ENCODE assay signal across 27 mouse cellular contexts in genomic region chr3:28047599-28047998, GRCm38 (mm10).
DNase-seq lines count a peak whose midpoint lies in the region; ATAC-seq lines count a peak whose summit lies in the region.
"Had no signal": no experiment of that assay in that cellular context is flagged by ENCODE, and none has a peak within 500 bp of the region (broad histone marks: within the 10 kb centered on the region; RNA-seq: fewer than 3 reads in every experiment).

No protein-coding gene starts in this region.

- H3K4me2 ChIP-seq in kidney, embryonic 15.5 days = no peak overlapping the region
- H3K4me2 ChIP-seq in kidney, embryonic 16.5 days (replicated peaks; ENCODE audit: low read depth, low read length) = no peak overlapping the region
- H3K4me2 ChIP-seq in midbrain, embryonic 16.5 days (ENCODE audit: low read length) = no peak overlapping the region
- H3K4me2 ChIP-seq: forebrain, embryonic 13.5 days; heart, embryonic 12.5 days; heart, embryonic 15.5 days; hindbrain, embryonic 13.5 days had no signal

- no peak overlapping the region for H3K4me3 ChIP-seq in kidney, embryonic 15.5 days (replicated peaks)
- no peak overlapping the region for H3K4me3 ChIP-seq in kidney, embryonic 16.5 days (ENCODE audit: low read length)
- no peak overlapping the region for H3K4me3 ChIP-seq in midbrain, embryonic 16.5 days (ENCODE audit: low read depth, low read length)
- H3K4me3 ChIP-seq: forebrain, embryonic 10.5 days; forebrain, embryonic 13.5 days; heart, embryonic 12.5 days; heart, embryonic 15.5 days; hindbrain, embryonic 10.5 days; hindbrain, embryonic 13.5 days had no signal

- H3K4me1 ChIP-seq in kidney, embryonic 15.5 days = no peaks in the 10 kb centered on the region
- no peaks in the 10 kb centered on the region; the same call in 1 of the 2 replicates for H3K4me1 ChIP-seq in kidney, embryonic 16.5 days (ENCODE audit: insufficient read depth, low read length)
- H3K4me1 ChIP-seq in midbrain, embryonic 16.5 days (ENCODE audit: control insufficient read depth, insufficient read depth, low read length) = no peaks in the 10 kb centered on the region
- H3K4me1 ChIP-seq: forebrain, embryonic 10.5 days; heart, embryonic 12.5 days; heart, embryonic 15.5 days; hindbrain, embryonic 10.5 days; hindbrain, embryonic 13.5 days had no signal

- H3K27me3 ChIP-seq in kidney, embryonic 15.5 days = no peaks in the 10 kb centered on the region
- no peaks in the 10 kb centered on the region for H3K27me3 ChIP-seq in kidney, embryonic 16.5 days (ENCODE audit: insufficient read depth, low read length)
- H3K27me3 ChIP-seq in midbrain, embryonic 16.5 days (ENCODE audit: control insufficient read depth, insufficient read depth, low read depth, low read length) = no peaks in the 10 kb centered on the region
- H3K27me3 ChIP-seq: CH12.LX; forebrain, embryonic 13.5 days; heart, embryonic 12.5 days; heart, embryonic 15.5 days; hindbrain, embryonic 13.5 days had no signal

- 67% methylated on average over 5 of the region's 5 CpGs for WGBS in kidney, embryonic 15.5 days
- WGBS in kidney, embryonic 16.5 days = 59% methylated on average over 5 of the region's 5 CpGs
- 86% methylated on average over 5 of the region's 5 CpGs for WGBS in midbrain, embryonic 16.5 days

- H3K27ac ChIP-seq in kidney, embryonic 15.5 days = no peak overlapping the region
- H3K27ac ChIP-seq in kidney, embryonic 16.5 days (ENCODE audit: low read length) = no peak overlapping the region
- H3K27ac ChIP-seq in midbrain, embryonic 16.5 days (ENCODE audit: low read length) = no peak overlapping the region
- H3K27ac ChIP-seq: forebrain, embryonic 10.5 days; forebrain, embryonic 13.5 days; heart, embryonic 15.5 days; hindbrain, embryonic 10.5 days; hindbrain, embryonic 13.5 days had no signal

- no peaks in the 10 kb centered on the region for H3K9me3 ChIP-seq in kidney, embryonic 15.5 days (replicated peaks)
- H3K9me3 ChIP-seq in kidney, embryonic 16.5 days (ENCODE audit: low read length) = no peaks in the 10 kb centered on the region
- H3K9me3 ChIP-seq in midbrain, embryonic 16.5 days (replicated peaks; ENCODE audit: control insufficient read depth, low read length, poor library complexity, severe bottlenecking) = no peaks in the 10 kb centered on the region
- H3K9me3 ChIP-seq: forebrain, embryonic 10.5 days; forebrain, embryonic 13.5 days; G1E; heart, embryonic 12.5 days; heart, embryonic 15.5 days; hindbrain, embryonic 10.5 days; hindbrain, embryonic 13.5 days had no signal

- H3K9ac ChIP-seq in kidney, embryonic 15.5 days = no peak overlapping the region
- H3K9ac ChIP-seq in kidney, embryonic 16.5 days (replicated peaks; ENCODE audit: low read length) = no peak overlapping the region
- H3K9ac ChIP-seq in midbrain, embryonic 16.5 days (ENCODE audit: low read depth, low read length) = no peak overlapping the region
- H3K9ac ChIP-seq: forebrain, embryonic 13.5 days; heart, embryonic 12.5 days; heart, embryonic 15.5 days; hindbrain, embryonic 13.5 days had no signal

- no peak for ATAC-seq in kidney, embryonic 15.5 days (replicated peaks; ENCODE audit: low FRiP score)
- ATAC-seq in kidney, embryonic 16.5 days (ENCODE audit: low FRiP score, low TSS enrichment) = no peak
- no peak for ATAC-seq in midbrain, embryonic 16.5 days
- ATAC-seq: forebrain, embryonic 13.5 days; forebrain, embryonic 16.5 days; hindbrain, embryonic 16.5 days had no signal

- H3K36me3 ChIP-seq in kidney, embryonic 15.5 days = peaks cover under 1% of the 10 kb centered on the region; the same call in 1 of the 2 replicates
- H3K36me3 ChIP-seq in kidney, embryonic 16.5 days (ENCODE audit: insufficient read depth, low read length) = peaks cover 2% of the 10 kb centered on the region; the same call in 1 of the 2 replicates
- no peaks in the 10 kb centered on the region for H3K36me3 ChIP-seq in midbrain, embryonic 16.5 days (ENCODE audit: control insufficient read depth, insufficient read depth, low read length)
- H3K36me3 ChIP-seq: forebrain, embryonic 10.5 days; G1E; hindbrain, embryonic 10.5 days had no signal

- peak; percentile 41 for DNase-seq in kidney, adult 11 months
- DNase-seq in kidney, adult 9 months = peak; percentile 67
- peak; percentile 52 for DNase-seq in kidney, postnatal 10 days
- peak; percentile 65 to 68 for DNase-seq in kidney, postnatal 36 days
- DNase-seq: adrenal gland, adult 8-10 months; adrenal gland, postnatal 25 days; B cell, adult 2 months; cerebellum, adult 11-12 months; cerebellum, adult 9-10 months; cerebellum, postnatal 14 days; gastrocnemius, postnatal 10 days; gastrocnemius, postnatal 36 days; heart, postnatal 10 days; heart, postnatal 36 days had no signal
